Mouse (Mus musculus) MN1 (cell line): Measurements from ENCODE around the gene Dock2.

Experiments used
- DNase-seq: peaks from one replicate; pipeline ENCODE4 v3.0.0-alpha.2; 2016; ENCODE audit warnings: low spot score

Dock2 gene

GRCm38 (mm10) chr11:34769396-34769795, 14.3 kb downstream of the Dock2 start:
- DNase-seq, result no peak

- DNase-seq, result no peak
Observed at GRCm38 (mm10) chr11:34763739-34764361, 19.8 kb downstream of the Dock2 start.

GRCm38 (mm10) chr11:34762570-34763127, 21.0 kb downstream of the Dock2 start:
- no peak for DNase-seq

- DNase-seq, result no peak
Observed at GRCm38 (mm10) chr11:34762125-34762524, 21.6 kb downstream of the Dock2 start.

- no peak for DNase-seq
Observed at GRCm38 (mm10) chr11:34759582-34759981, 24.1 kb downstream of the Dock2 start.

GRCm38 (mm10) chr11:34741081-34741480, 42.6 kb downstream of the Dock2 start:
- no peak for DNase-seq

- no peak for DNase-seq
Observed at GRCm38 (mm10) chr11:34739816-34740215, 43.9 kb downstream of the Dock2 start.

- DNase-seq, result no peak
Observed at GRCm38 (mm10) chr11:34738945-34739344, 44.7 kb downstream of the Dock2 start.

- DNase-seq, result no peak
Observed at GRCm38 (mm10) chr11:34737193-34737592, 46.5 kb downstream of the Dock2 start.

- DNase-seq, result peak; percentile 24
Observed at GRCm38 (mm10) chr11:34734033-34734432, 49.7 kb downstream of the Dock2 start.

- DNase-seq, result no peak
Observed at GRCm38 (mm10) chr11:34727467-34727866, 56.2 kb downstream of the Dock2 start.

- DNase-seq, result no peak
Observed at GRCm38 (mm10) chr11:34726699-34727347, 56.9 kb downstream of the Dock2 start.

GRCm38 (mm10) chr11:34713360-34713759, 70.3 kb downstream of the Dock2 start:
- DNase-seq, result no peak

GRCm38 (mm10) chr11:34708278-34708677, 75.4 kb downstream of the Dock2 start:
- peak; percentile 87 for DNase-seq

- peak; percentile 27 for DNase-seq
Observed at GRCm38 (mm10) chr11:34707360-34707759, 76.3 kb downstream of the Dock2 start.

GRCm38 (mm10) chr11:34705108-34705446, 78.6 kb downstream of the Dock2 start:
- peak; percentile 48 for DNase-seq

GRCm38 (mm10) chr11:34704384-34705107, 79.1 kb downstream of the Dock2 start:
- DNase-seq, result peak; percentile 56

- DNase-seq, result no peak
Observed at GRCm38 (mm10) chr11:34703851-34704250, 79.8 kb downstream of the Dock2 start.

- peak; percentile 66 for DNase-seq
Observed at GRCm38 (mm10) chr11:34681790-34682189, 101.9 kb downstream of the Dock2 start.

- DNase-seq, result peak; percentile 17
Observed at GRCm38 (mm10) chr11:34544631-34545030, 239.1 kb downstream of the Dock2 start.

GRCm38 (mm10) chr11:34532131-34532530, 251.6 kb downstream of the Dock2 start:
- no peak for DNase-seq

GRCm38 (mm10) chr11:34530971-34531370, 252.7 kb downstream of the Dock2 start:
- DNase-seq, result no peak

GRCm38 (mm10) chr11:34528006-34528405, 255.7 kb downstream of the Dock2 start:
- DNase-seq, result no peak
